Mouse (Mus musculus) thymus, adult 2 months (tissue): ENCODE measurements at regions not wholly inside any gene's neighbourhood (a gene's known extent, or its start where the extent isn't known, plus 50 kb on each side); places are given as distances from the start of the nearest gene placed in this dataset.
A peak's percentile ranks its signal among the peaks of the same experiment; 100 is the strongest.

Experiments
- DNase-seq: peaks from one replicate; pipeline ENCODE4 v3.0.0; 2021
- H3K27ac ChIP-seq: fragments of 200-500 bp; 2 replicates; pipeline ENCODE4 v1.5.1; 2012; ENCODE audit warnings: low read length, control low read depth; ENCODE audit not compliant: control insufficient read depth, insufficient read depth
- H3K27me3 ChIP-seq: fragments of 200-500 bp; 2 replicates; pipeline ENCODE4 v1.6.1; 2012; ENCODE audit warnings: mild to moderate bottlenecking, low read length, moderate library complexity, mixed read lengths; ENCODE audit not compliant: control insufficient read depth, insufficient read depth
- H3K36me3 ChIP-seq: fragments of 200-500 bp; 2 replicates; pipeline ENCODE4 v1.6.1; 2012; ENCODE audit warnings: mild to moderate bottlenecking, low read length, moderate library complexity; ENCODE audit not compliant: control insufficient read depth, insufficient read depth
- H3K4me1 ChIP-seq: fragments of 200-500 bp; replicated peaks from 2 replicates; pipeline ENCODE4 v1.6.1; 2012; ENCODE audit warnings: low read length; ENCODE audit not compliant: control insufficient read depth, insufficient read depth
- H3K4me3 ChIP-seq: fragments of 200-500 bp; 2 replicates; pipeline ENCODE4 v1.5.1; 2012; ENCODE audit warnings: mild to moderate bottlenecking, low read length, control low read depth, moderate library complexity; ENCODE audit not compliant: control insufficient read depth, insufficient read depth
- CTCF ChIP-seq: fragments of 200-500 bp; IDR thresholded peaks from 2 replicates; pipeline ENCODE4 v1.5.1; 2012; ENCODE audit warnings: mild to moderate bottlenecking, control low read depth, low read length, moderate library complexity, borderline replicate concordance; ENCODE audit not compliant: control insufficient read depth, poor library complexity, insufficient read depth; ENCODE audit errors: extremely low read depth
- POLR2A ChIP-seq: fragments of 200-500 bp; IDR thresholded peaks from 2 replicates; pipeline ENCODE4 v1.6.1; 2012; ENCODE audit warnings: mild to moderate bottlenecking, low read length, control low read depth, moderate library complexity; ENCODE audit not compliant: control insufficient read depth, poor library complexity, insufficient read depth; ENCODE audit errors: extremely low read depth
- WGBS: fragments of 180-500 bp; shearing (Covaris S2); methylation state at CpG from one replicate; pipeline ENCODE4 v1.1.7; 2018; 5-methylcytosine and 5-hydroxymethylcytosine counted together

DNA sequence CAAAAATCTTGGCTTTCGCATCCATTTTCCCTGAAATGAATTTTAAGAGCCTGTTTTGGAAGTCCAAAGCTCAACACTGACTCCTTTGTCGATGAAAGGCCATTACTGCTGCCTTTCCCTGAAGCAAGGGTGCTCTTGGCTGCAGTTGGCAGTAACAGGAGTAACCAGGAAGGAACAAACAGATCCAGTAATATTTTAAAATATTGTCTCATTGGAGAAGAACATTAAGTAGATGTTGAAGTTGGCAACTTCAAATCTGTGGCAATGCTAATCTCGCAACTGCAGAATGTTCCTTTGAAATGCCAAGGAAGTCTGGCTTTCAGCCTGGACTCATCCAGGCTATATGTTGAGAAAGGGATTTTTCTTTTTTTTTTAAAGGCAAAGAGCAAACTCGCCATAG lies 154.3 kb upstream of the Lef1 start:
- Histone ChIP-seq H3K27me3 (no peaks in the 10 kb centered on the region), H3K4me1 (peaks cover 2% of the 10 kb centered on the region), H3K4me3 (no peak overlapping the region), H3K36me3 (no peaks in the 10 kb centered on the region), H3K27ac (no peak overlapping the region)
- no peak for DNase-seq
- 94% methylated on average over 4 of the region's 4 CpGs for WGBS
- TF ChIP-seq CTCF (no peak), POLR2A (no peak)

DNA sequence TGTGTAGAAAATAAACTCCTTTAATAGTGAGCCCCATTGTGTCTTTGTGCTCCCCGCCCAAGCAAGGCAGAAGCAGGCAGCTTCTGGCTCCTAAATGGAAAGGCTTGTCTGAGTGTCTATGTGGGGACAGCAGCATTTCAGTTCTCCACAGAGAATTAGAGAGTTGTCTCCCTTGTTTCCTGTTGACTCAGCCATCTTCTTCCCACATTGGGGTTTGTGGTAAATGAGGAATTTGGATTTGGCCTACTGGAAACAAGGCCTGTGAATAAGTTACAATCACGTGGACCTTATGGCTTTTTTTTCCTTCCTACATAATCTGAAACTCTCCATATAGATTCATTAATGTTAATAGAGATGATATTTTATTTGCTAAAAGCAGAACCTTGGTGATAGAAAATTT lies 158.9 kb upstream of the Lef1 start:
- peaks cover 28% of the 10 kb centered on the region for H3K4me1 ChIP-seq
- 72% methylated on average over 2 of the region's 2 CpGs for WGBS
- H3K27me3 ChIP-seq = no peaks in the 10 kb centered on the region
- no peaks in the 10 kb centered on the region for H3K36me3 ChIP-seq
- peak overlapping the region; percentile 51; the same call in 1 of the 2 replicates for H3K27ac ChIP-seq
- no peak for TF ChIP-seq CTCF
- TF ChIP-seq POLR2A = no peak
- DNase-seq = no peak
- no peak overlapping the region for H3K4me3 ChIP-seq

DNA sequence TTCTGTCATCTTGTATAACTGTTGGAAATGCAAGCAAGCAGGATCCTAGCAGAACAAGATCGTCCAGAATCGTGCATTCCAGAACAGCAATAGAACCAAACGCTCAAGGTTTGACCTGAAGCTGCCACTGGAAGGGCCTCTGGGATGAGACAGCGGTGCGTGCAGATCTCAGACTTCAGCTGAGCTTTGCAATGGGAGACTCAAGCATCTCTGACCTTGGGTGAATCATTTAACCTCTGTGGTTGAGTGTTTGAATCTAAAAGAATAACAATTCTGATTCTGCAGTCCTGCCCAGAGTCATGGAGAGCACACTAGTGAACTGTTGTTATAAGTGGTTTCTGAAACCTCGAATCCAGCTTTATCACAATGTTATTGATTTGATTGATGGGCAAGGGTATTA lies 159.4 kb upstream of the Lef1 start:
- WGBS = 90% methylated on average over 6 of the region's 6 CpGs
- DNase-seq = no peak
- no peaks in the 10 kb centered on the region for H3K36me3 ChIP-seq
- peaks cover 31% of the 10 kb centered on the region for H3K4me1 ChIP-seq
- peak overlapping the region; percentile 90 for H3K27ac ChIP-seq
- H3K4me3 ChIP-seq = no peak overlapping the region
- no peaks in the 10 kb centered on the region for H3K27me3 ChIP-seq
- no peak for TF ChIP-seq POLR2A
- TF ChIP-seq CTCF = no peak

DNA sequence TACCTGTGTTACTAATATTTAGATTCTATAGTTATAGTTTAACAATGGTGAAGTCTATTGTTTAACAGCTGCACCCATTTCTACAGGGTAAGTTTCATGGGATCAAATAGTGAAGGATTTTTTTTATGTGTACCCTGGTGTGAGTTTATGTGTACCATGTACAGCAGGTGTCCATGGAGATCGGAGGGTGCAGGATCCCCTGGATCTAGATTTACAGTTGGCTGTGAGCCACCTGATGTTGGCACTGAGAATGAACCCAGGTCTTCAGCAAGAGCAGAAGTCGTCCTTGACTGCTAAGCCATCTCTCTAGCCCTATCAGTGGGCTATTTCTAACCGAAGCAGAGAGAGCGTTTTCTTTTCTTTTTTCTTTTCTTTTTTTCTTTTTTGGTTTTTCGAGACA lies 162.4 kb upstream of the Lef1 start:
- DNase-seq = no peak
- no peaks in the 10 kb centered on the region for H3K36me3 ChIP-seq
- 44% methylated on average over 5 of the region's 5 CpGs for WGBS
- no peaks in the 10 kb centered on the region for H3K27me3 ChIP-seq
- H3K4me1 ChIP-seq = peaks cover 43% of the 10 kb centered on the region
- TF ChIP-seq POLR2A (no peak), CTCF (no peak)
- H3K27ac ChIP-seq = peak overlapping the region; percentile 96
- H3K4me3 ChIP-seq = no peak overlapping the region

DNA sequence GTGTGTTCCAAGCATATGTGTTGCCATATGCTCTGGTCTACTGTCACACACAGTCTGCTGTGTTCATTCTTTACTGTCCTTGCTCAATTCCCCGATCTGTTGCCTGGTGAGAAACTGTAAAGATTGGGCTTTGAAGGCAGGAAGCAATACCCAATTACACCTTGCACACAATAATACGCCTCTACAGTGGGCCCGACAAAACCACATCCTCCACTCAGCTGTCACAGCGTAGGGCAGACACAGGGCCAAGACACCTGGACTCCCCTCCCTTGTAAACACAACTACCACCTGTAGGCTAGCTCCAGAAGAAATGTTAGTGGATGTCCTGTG lies 163.0 kb upstream of the Lef1 start:
- H3K27ac ChIP-seq = peak overlapping the region; percentile 99
- no peak for TF ChIP-seq CTCF
- no peak for TF ChIP-seq POLR2A
- WGBS = 1% methylated on average over 4 of the region's 4 CpGs
- peak overlapping the region; percentile 40 for H3K4me3 ChIP-seq
- no peaks in the 10 kb centered on the region for H3K27me3 ChIP-seq
- peak; percentile 85 for DNase-seq
- no peaks in the 10 kb centered on the region for H3K36me3 ChIP-seq
- H3K4me1 ChIP-seq = peaks cover 43% of the 10 kb centered on the region

DNA sequence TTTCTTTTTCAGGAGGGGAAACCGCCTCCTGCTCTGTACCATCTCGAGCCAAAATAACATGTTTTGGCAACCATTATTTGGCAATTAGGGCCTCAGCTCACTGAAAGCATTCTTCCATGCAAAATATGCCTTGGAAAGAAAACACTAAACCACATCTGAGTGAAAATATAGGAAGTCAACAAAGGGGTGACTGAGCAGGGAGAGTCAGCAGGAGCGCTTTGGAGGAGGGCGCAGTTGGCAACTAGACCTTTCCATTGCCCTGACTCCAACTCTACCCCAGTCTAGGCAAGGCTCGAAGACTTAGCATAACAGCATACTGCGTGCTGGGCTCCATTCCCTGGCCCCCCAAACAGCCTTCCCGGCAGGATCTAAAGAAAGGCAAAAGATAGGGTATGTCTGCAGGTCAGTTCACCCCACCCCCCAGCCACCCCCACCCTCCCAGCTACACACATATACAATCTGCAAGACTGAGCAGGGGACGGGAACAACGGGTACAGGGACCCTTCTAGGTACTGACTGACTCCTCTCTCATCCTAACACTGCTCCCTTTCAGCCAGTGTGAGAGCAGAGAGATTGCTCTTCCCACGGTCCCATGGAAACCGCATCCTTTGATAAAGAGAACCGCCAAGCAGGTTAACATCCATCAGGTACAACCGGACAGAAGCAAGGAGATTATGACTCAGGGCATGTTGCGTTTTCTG lies 163.5 kb upstream of the Lef1 start:
- Histone ChIP-seq H3K4me3 (peak overlapping the region; percentile 49), H3K27ac (peak overlapping the region; percentile 99), H3K36me3 (no peaks in the 10 kb centered on the region), H3K27me3 (no peaks in the 10 kb centered on the region), H3K4me1 (peaks cover 46% of the 10 kb centered on the region)
- TF ChIP-seq POLR2A (no peak), CTCF (no peak)
- WGBS = 27% methylated on average over 14 of the region's 14 CpGs
- peak; percentile 46 for DNase-seq

DNA sequence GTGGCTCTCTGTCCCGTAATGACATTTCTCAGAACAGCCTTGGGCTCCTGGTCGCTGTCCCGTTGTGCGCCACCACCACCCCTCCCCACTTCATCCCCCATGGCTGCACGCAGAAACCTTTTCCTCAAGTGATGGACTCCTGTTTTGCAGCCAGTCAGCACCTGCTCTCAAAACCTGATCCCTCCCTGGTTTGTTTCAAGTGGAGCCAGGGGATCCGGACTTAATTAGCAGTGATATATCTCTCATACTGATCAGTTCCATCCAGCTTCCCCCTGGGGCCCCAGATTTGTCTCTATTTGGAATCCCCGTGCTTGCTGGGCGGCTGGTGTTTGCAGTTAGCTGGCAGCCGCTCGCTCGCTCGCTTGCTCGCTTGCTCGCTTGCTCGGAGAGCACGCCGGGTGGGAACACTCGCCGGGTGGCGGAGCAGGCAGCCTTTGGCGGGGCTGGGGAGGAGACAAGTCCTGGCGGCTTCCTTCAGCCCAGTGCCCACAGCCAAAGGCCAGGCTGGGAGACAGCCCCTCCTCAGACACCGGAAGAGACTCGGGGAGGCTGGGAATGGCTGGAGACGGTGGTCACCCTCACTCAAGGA lies 164.3 kb upstream of the Lef1 start:
- Histone ChIP-seq H3K27me3 (no peaks in the 10 kb centered on the region), H3K4me3 (peak overlapping the region; percentile 49), H3K27ac (peak overlapping the region; percentile 99), H3K4me1 (peaks cover 47% of the 10 kb centered on the region), H3K36me3 (no peaks in the 10 kb centered on the region)
- WGBS = under 1% methylated on average over 25 of the region's 25 CpGs
- DNase-seq = peak; percentile 60
- TF ChIP-seq POLR2A (peak; percentile 73; the same call in 1 of the 2 replicates), CTCF (no peak)
